28 mouse cellular contexts compared by ENCODE assay signal in the genomic region with DNA sequence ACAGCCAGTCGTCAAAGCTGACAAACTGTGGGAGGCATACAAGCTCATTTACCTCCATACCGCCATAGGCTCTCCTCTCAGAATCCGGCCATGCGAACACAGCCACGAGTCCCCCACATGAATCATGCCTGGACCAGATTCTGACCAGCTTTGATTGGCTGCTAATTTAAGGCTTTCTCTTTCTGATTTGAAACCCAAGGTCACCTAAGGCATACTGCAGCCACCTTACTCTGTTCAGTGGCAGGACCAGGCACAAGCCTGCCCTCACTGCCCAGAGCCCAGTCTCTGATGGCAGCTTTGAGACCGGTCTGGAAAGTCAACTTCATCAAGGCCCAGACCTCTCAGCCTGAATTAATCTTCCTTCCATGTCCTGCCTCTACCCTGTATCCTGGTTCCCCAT. TPM values are rescaled to one million over a fixed set of nuclear protein-coding genes. Genes with fewer than 3 reads are reported as not detected.
A peak's percentile ranks its signal among the peaks of the same experiment; 100 is the strongest.
DNase-seq lines count a peak whose midpoint lies in the region; ATAC-seq and TF ChIP-seq lines count a peak whose summit lies in the region.
"Had no signal": no experiment of that assay in that cellular context is flagged by ENCODE, and none has a peak within 500 bp of the region (broad histone marks: within the 10 kb centered on the region; RNA-seq: fewer than 3 reads in every experiment).

No protein-coding gene starts in this region.

- WGBS in cerebellum, adult 2 months: 77% methylated on average over 6 of the region's 6 CpGs
- WGBS in heart, embryonic 12.5 days: 56% methylated on average over 6 of the region's 6 CpGs
- WGBS in heart, postnatal 0 days: 37% methylated on average over 6 of the region's 6 CpGs
- WGBS in liver, postnatal 0 days (ENCODE audit: insufficient replicate concordance): 75% methylated on average over 6 of the region's 6 CpGs

- no peak overlapping the region for H3K4me3 ChIP-seq in cerebellum, adult 2 months (replicated peaks; ENCODE audit: insufficient read depth, low read depth, low read length)
- H3K4me3 ChIP-seq in heart, embryonic 12.5 days: no peak overlapping the region
- no peak overlapping the region for H3K4me3 ChIP-seq in cortical plate, adult 2 months (ENCODE audit: insufficient read depth, low read length)
- H3K4me3 ChIP-seq in heart, postnatal 0 days (ENCODE audit: low read depth, low read length): no peak overlapping the region
- H3K4me3 ChIP-seq in liver, postnatal 0 days (ENCODE audit: low read depth, low read length): no peak overlapping the region
- H3K4me3 ChIP-seq: forebrain, embryonic 13.5 days; gastrocnemius, adult 2 months; kidney, embryonic 15.5 days; limb, embryonic 10.5 days; limb, embryonic 15.5 days; liver, embryonic 13.5 days; midbrain, embryonic 13.5 days; neural tube, embryonic 13.5 days had no signal

- H3K27ac ChIP-seq in cerebellum, adult 2 months (ENCODE audit: insufficient read depth, low read length): peak overlapping the region; percentile 34; the same call in 1 of the 2 replicates
- peak overlapping the region; percentile 84 for H3K27ac ChIP-seq in heart, embryonic 12.5 days (ENCODE audit: poor library complexity, severe bottlenecking)
- 0 out of 2 replicates have a peak overlapping the region, but pooled peaks have one; percentile 68 for H3K27ac ChIP-seq in cortical plate, adult 2 months (ENCODE audit: insufficient read depth, low read length)
- H3K27ac ChIP-seq in heart, postnatal 0 days (ENCODE audit: low read depth): peak overlapping the region; percentile 75
- H3K27ac ChIP-seq in liver, postnatal 0 days (ENCODE audit: low read depth): no peak overlapping the region
- H3K27ac ChIP-seq: forebrain, embryonic 13.5 days; gastrocnemius, adult 2 months; hindbrain, embryonic 14.5 days; kidney, embryonic 15.5 days; limb, embryonic 10.5 days; limb, embryonic 15.5 days; liver, embryonic 13.5 days; macrophage; midbrain, embryonic 13.5 days had no signal

- no peaks in the 10 kb centered on the region for H3K27me3 ChIP-seq in cerebellum, adult 2 months (ENCODE audit: control insufficient read depth, insufficient read depth, low read length)
- H3K27me3 ChIP-seq in heart, embryonic 12.5 days (replicated peaks): no peaks in the 10 kb centered on the region
- H3K27me3 ChIP-seq in heart, postnatal 0 days (ENCODE audit: control insufficient read depth, insufficient read depth, low read length): no peaks in the 10 kb centered on the region
- H3K27me3 ChIP-seq in liver, postnatal 0 days (ENCODE audit: insufficient read depth, low read length): no peaks in the 10 kb centered on the region
- H3K27me3 ChIP-seq: forebrain, embryonic 13.5 days; kidney, embryonic 15.5 days; limb, embryonic 15.5 days; liver, embryonic 13.5 days; midbrain, embryonic 13.5 days; neural tube, embryonic 13.5 days had no signal

- no peak for TF ChIP-seq CTCF in cerebellum, adult 2 months (IDR thresholded peaks at IDR 0.05; ENCODE audit: borderline replicate concordance, insufficient read depth, low read depth, low read length)
- no peak for TF ChIP-seq CTCF in cortical plate, adult 2 months (IDR thresholded peaks at IDR 0.05; ENCODE audit: extremely low read depth, insufficient read depth, low read length)
- TF ChIP-seq CTCF in heart, postnatal 0 days (IDR thresholded peaks at IDR 0.05; ENCODE audit: low read depth): no peak
- no peak for TF ChIP-seq CTCF in liver, postnatal 0 days (IDR thresholded peaks at IDR 0.05; ENCODE audit: low read depth)

- no peak for DNase-seq in cerebellum, adult 2 months
- DNase-seq in cerebellum, postnatal 36 days: no peak
- DNase-seq in heart, postnatal 4 days: no peak
- peak; percentile 64 for DNase-seq in heart, postnatal 0 days (ENCODE audit: low spot score)
- no peak for DNase-seq in liver, postnatal 0 days
- DNase-seq: adrenal gland, adult 8-10 months; cerebellum, adult 11 months; cerebellum, postnatal 10 days; gastrocnemius, adult 2 months; gastrocnemius, postnatal 36 days; kidney, adult 11 months; kidney, postnatal 25 days; liver, embryonic 13.5 days; lung, adult 2 months; lung, postnatal 10 days; thymus, postnatal 4 days had no signal

- peak overlapping the region; percentile 20; the same call in 1 of the 2 replicates for H3K4me2 ChIP-seq in heart, embryonic 12.5 days
- peak overlapping the region; percentile 27; the same call in 1 of the 2 replicates for H3K4me2 ChIP-seq in heart, postnatal 0 days (ENCODE audit: low read depth, low read length)
- H3K4me2 ChIP-seq in liver, postnatal 0 days (ENCODE audit: low read depth, low read length): no peak overlapping the region
- H3K4me2 ChIP-seq: forebrain, embryonic 13.5 days; hindbrain, embryonic 14.5 days; kidney, embryonic 15.5 days; limb, embryonic 15.5 days; liver, embryonic 13.5 days; midbrain, embryonic 13.5 days; neural tube, embryonic 13.5 days had no signal

- peak overlapping the region; percentile 21; the same call in 1 of the 2 replicates for H3K9ac ChIP-seq in heart, embryonic 12.5 days
- 0 out of 2 replicates have a peak overlapping the region, but pooled peaks have one; percentile 20 for H3K9ac ChIP-seq in heart, postnatal 0 days (replicated peaks; ENCODE audit: low read depth, low read length)
- H3K9ac ChIP-seq in liver, postnatal 0 days (replicated peaks): no peak overlapping the region
- H3K9ac ChIP-seq: forebrain, embryonic 13.5 days; hindbrain, embryonic 14.5 days; kidney, embryonic 15.5 days; limb, embryonic 15.5 days; liver, embryonic 13.5 days; midbrain, embryonic 13.5 days; neural tube, embryonic 13.5 days had no signal

- H3K4me1 ChIP-seq in cerebellum, adult 2 months (ENCODE audit: control insufficient read depth, insufficient read depth, low read length): peaks cover 16% of the 10 kb centered on the region
- peaks cover 83% of the 10 kb centered on the region for H3K4me1 ChIP-seq in heart, embryonic 12.5 days (replicated peaks)
- peaks cover 5% of the 10 kb centered on the region for H3K4me1 ChIP-seq in cortical plate, adult 2 months (ENCODE audit: control insufficient read depth, insufficient read depth, low read length)
- H3K4me1 ChIP-seq in heart, postnatal 0 days (ENCODE audit: control insufficient read depth, insufficient read depth): peaks cover 49% of the 10 kb centered on the region; the same call in 1 of the 2 replicates
- no peaks in the 10 kb centered on the region; the same call in 1 of the 2 replicates for H3K4me1 ChIP-seq in liver, postnatal 0 days (ENCODE audit: insufficient read depth)
- H3K4me1 ChIP-seq: liver, embryonic 13.5 days had no signal

- no peaks in the 10 kb centered on the region for H3K9me3 ChIP-seq in heart, embryonic 12.5 days (replicated peaks)
- H3K9me3 ChIP-seq in heart, postnatal 0 days (replicated peaks; ENCODE audit: control insufficient read depth, low read length): no peaks in the 10 kb centered on the region
- H3K9me3 ChIP-seq in liver, postnatal 0 days (ENCODE audit: low read length): no peaks in the 10 kb centered on the region
- H3K9me3 ChIP-seq: forebrain, embryonic 13.5 days; G1E; kidney, embryonic 15.5 days; limb, embryonic 10.5 days; limb, embryonic 15.5 days; liver, embryonic 13.5 days; midbrain, embryonic 13.5 days; neural tube, embryonic 13.5 days had no signal

- no peak for ATAC-seq in heart, embryonic 12.5 days (ENCODE audit: insufficient number of reproducible peaks, low FRiP score)
- ATAC-seq in heart, postnatal 0 days (ENCODE audit: insufficient read depth, low read depth): peak; percentile 66
- no peak for ATAC-seq in liver, postnatal 0 days
- ATAC-seq: forebrain, embryonic 13.5 days; inflammation-experienced regulatory T-cells, adult 6 months; midbrain, embryonic 13.5 days had no signal

- TF ChIP-seq POLR2A in cerebellum, adult 2 months (IDR thresholded peaks at IDR 0.05; ENCODE audit: borderline replicate concordance, insufficient read depth, low read length): no peak
- no peak for TF ChIP-seq POLR2A in cortical plate, adult 2 months (IDR thresholded peaks at IDR 0.05; ENCODE audit: extremely low read depth, insufficient read depth, low read length)

- TF ChIP-seq EP300 in heart, postnatal 0 days (IDR thresholded peaks at IDR 0.05; ENCODE audit: low read depth): no peak
- TF ChIP-seq EP300 in liver, postnatal 0 days (IDR thresholded peaks at IDR 0.05; ENCODE audit: low read depth): no peak

- no peaks in the 10 kb centered on the region for H3K36me3 ChIP-seq in heart, embryonic 12.5 days
- H3K36me3 ChIP-seq in heart, postnatal 0 days (replicated peaks; ENCODE audit: control insufficient read depth, insufficient read depth, low read length): peaks cover 9% of the 10 kb centered on the region; the same call in 1 of the 2 replicates
- H3K36me3 ChIP-seq in liver, postnatal 0 days (replicated peaks; ENCODE audit: insufficient read depth, low read length): no peaks in the 10 kb centered on the region
- H3K36me3 ChIP-seq: G1E; limb, embryonic 10.5 days; limb, embryonic 15.5 days; liver, embryonic 13.5 days; midbrain, embryonic 13.5 days; neural tube, embryonic 13.5 days had no signal

RNA-seq across cellular contexts. Expression of gene Kif13a, which starts 17.7 kb away (rescaled TPM):
- polyA plus RNA-seq in cerebellum, adult 2 months (2012; rRNA removed): 36.5 and 38.5 TPM in 2 replicates
- 51.4 and 56.0 TPM in 2 replicates for polyA plus RNA-seq in heart, embryonic 12.5 days (2016; fragmentation: Nextera tagmentation; extraction: Ambion mirVana)
- total RNA-seq in heart, postnatal 4 days (2021): 100 to 1,000 TPM; 110 to 116 TPM
- 16.0 TPM in 2 replicates for polyA plus RNA-seq in cortical plate, adult 2 months (2012; rRNA removed)
- 48.7 and 81.8 TPM in 2 replicates for total RNA-seq in heart, postnatal 0 days (2014; rRNA removed; ENCODE audit: low replicate concordance)
- 29.8 and 36.7 TPM in 2 replicates for polyA plus RNA-seq in heart, postnatal 0 days (2015; fragmentation: Nextera tagmentation; extraction: Ambion mirVana)
- 4.9 and 5.4 TPM in 2 replicates for polyA plus RNA-seq in liver, postnatal 0 days (2015; fragmentation: Nextera tagmentation; extraction: Ambion mirVana)
- polyA plus RNA-seq: G1E had no signal
